Mouse (Mus musculus) heart, postnatal 0 days (tissue): ENCODE data around the gene Rec114.

Source experiments
- CTCF ChIP-seq: IDR thresholded peaks from 2 replicates; pipeline ENCODE4 v1.5.1; 2016; ENCODE audit warnings: antibody characterized with exemption, control low read depth, low read depth
- EP300 ChIP-seq: IDR thresholded peaks from 2 replicates; pipeline ENCODE4 v1.6.1; 2016; ENCODE audit warnings: antibody characterized with exemption, low read depth

DNA sequence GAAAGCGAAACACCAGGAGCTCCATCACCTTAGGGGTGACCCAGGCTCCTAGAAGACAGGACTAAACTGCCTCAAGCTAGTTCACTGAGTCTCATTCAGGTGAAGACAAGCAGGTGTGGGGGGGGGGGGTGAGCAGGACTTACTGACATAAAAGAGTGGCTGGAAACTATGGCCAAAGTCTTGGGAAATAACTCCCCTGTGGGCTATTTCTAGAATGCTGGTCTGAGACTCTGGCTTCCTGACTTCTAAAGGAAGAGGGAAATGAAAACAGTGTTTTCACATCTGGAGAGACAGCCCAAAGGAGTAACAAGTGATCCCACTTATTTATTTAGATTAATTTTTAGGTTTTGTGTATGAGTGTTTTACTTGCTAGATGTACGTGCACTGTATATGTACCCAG lies 42.0 kb downstream of the Rec114 start:
- TF ChIP-seq CTCF (no peak), EP300 (no peak)
